Mouse (Mus musculus): ENCODE results near the gene Gga1.

DNA sequence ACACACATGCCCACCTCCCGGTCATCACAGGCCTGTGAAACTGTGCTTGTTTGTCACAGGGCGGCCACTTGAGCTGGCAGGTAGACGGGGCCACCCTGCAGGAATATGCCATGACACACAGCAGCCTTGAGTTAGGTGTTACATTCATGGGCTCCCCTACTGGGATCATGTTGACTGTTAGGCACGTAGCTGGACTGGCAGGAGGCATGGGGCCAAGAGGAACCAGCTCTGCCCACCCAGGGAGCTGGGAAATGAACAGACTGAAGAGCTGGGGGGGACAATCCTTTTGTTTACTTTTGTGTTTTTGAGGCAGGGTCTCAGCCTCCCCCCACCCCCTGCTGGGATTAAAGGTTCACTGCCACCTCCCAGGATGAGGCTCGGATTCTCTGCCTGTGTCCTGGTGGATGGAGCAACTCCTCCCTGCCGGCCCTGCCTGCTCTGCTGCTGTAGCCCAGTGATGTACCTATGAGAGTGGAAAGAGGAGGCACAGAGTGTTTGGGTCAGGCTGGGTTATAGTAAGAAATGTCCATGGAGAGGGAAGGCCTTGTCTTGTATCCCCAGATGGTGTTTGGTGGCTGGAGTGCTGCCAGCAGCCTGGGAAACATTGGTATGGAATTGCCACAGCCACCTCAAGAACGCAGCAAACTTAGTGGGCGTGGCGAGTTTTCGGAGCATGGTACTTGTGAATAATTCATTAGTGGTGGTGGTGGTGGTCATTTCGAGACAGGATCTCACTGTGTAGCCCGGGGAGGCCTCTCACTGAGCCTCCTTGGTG is 39.2 kb downstream of the Gga1 start:
- no peak for TF ChIP-seq POLR2A (IDR thresholded peaks at IDR 0.05; ENCODE audit: borderline replicate concordance, control insufficient read depth, low read depth, low read length)
- no peak for TF ChIP-seq CTCF (IDR thresholded peaks at IDR 0.05; ENCODE audit: control insufficient read depth, insufficient read depth, low read length)
